ENCODE assay signal across 8 mouse cellular contexts in the genomic region with DNA sequence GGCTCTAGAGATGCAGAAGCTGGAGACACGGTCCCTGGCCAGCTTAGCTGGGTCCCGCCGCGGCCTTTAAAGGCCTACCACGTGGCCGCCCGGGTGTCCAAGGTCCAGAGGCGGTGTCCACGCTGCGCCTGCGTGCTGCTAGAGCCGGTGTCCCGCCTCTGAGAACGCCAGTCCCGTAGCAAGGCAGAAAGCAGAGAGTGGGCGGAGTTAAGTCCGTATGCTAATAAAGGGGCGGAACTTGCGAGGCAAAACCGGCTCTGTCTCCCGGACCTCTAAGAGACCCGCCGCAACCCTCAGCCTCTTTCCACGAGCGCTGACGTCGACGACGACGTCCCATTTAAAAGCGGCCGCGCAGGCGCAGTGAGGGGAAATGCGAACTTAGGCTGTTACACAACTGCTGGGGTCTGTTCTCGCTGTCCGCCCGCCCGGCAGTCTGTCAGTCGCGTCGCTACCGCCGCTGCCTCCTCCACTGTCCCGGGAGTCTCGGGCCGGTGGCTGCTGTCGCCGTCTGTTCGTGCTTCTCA. TPM values are rescaled to one million over a fixed set of nuclear protein-coding genes. Genes with fewer than 3 reads are reported as not detected.
DNase-seq lines count a peak whose midpoint lies in the region; ATAC-seq and TF ChIP-seq lines count a peak whose summit lies in the region.

Gene Top1, plus strand, starts transcription at position 275 of the 524 bp plus-strand sequence.

- DNase-seq in ZHBTc4 (ENCODE audit: low read depth, low spot score) = peak; percentile 100
- DNase-seq in gastrocnemius, adult 2 months = peak; percentile 99
- DNase-seq in hindbrain, postnatal 0 days (ENCODE audit: low spot score) = peak; percentile 100
- DNase-seq in left cerebral cortex, adult 2 months (ENCODE audit: extremely low spot score in 1 of 2, low spot score in 2 of 2) = peak; percentile 98
- DNase-seq in right cerebral cortex, adult 2 months (ENCODE audit: low spot score in 2 of 2) = peak; percentile 96 to 98
- DNase-seq in urinary bladder, postnatal 14 days (ENCODE audit: low spot score) = peak; percentile 98

- intact Hi-C loops in gastrocnemius, adult 2 months (cut with DNase I) = loop anchor here (2.0 to 5.0 kb wide), 2 partner anchors 23 to 67 kb away; no protein-coding TSS in a partner anchor
- intact Hi-C loops in left cerebral cortex, adult 2 months (cut with DNase I) = loop anchor here (5.0 kb wide), 1 partner anchor 227 kb away; the partner anchor contains the start of gene Zhx3

- no peaks in the 10 kb centered on the region for H3K9me3 ChIP-seq in hindbrain, postnatal 0 days (ENCODE audit: low read length)

- TF ChIP-seq CTCF in gastrocnemius, adult 2 months (IDR thresholded peaks at IDR 0.05) = no peak
- TF ChIP-seq CTCF in hindbrain, postnatal 0 days (IDR thresholded peaks at IDR 0.05; ENCODE audit: low read depth) = no peak
- TF ChIP-seq CTCF in left cerebral cortex, adult 2 months (IDR thresholded peaks at IDR 0.05) = no peak

- H3K36me3 ChIP-seq in hindbrain, postnatal 0 days (ENCODE audit: insufficient read depth, low read length) = no peaks in the 10 kb centered on the region

- H3K27me3 ChIP-seq in hindbrain, postnatal 0 days (ENCODE audit: insufficient read depth, low read length) = no peaks in the 10 kb centered on the region

- WGBS in hindbrain, postnatal 0 days = under 1% methylated on average over 50 of the region's 50 CpGs

- peak within 1 kb of the TSS; percentile 64 for H3K4me2 ChIP-seq in hindbrain, postnatal 0 days (ENCODE audit: low read depth, low read length)

- peak within 1 kb of the TSS; percentile 94 for H3K4me3 ChIP-seq in gastrocnemius, adult 2 months
- H3K4me3 ChIP-seq in hindbrain, postnatal 0 days (ENCODE audit: low read length) = peak within 1 kb of the TSS; percentile 100
- peak within 1 kb of the TSS; percentile 99 for H3K4me3 ChIP-seq in left cerebral cortex, adult 2 months

- peaks cover 17% of the 10 kb centered on the region for H3K4me1 ChIP-seq in hindbrain, postnatal 0 days (ENCODE audit: insufficient read depth, low read length)

- peak; percentile 95 for ATAC-seq in common myeloid progenitor, adult 5-6 weeks (replicated peaks; ENCODE audit: low read depth, poor library complexity, severe bottlenecking)
- peak; percentile 99 for ATAC-seq in hindbrain, postnatal 0 days
- ATAC-seq in megakaryocyte, adult 5-6 weeks (ENCODE audit: poor library complexity, severe bottlenecking) = peak; percentile 90

- peak within 1 kb of the TSS; percentile 99 for H3K27ac ChIP-seq in gastrocnemius, adult 2 months
- peak within 1 kb of the TSS; percentile 94 for H3K27ac ChIP-seq in hindbrain, postnatal 0 days
- peak within 1 kb of the TSS; percentile 98 for H3K27ac ChIP-seq in left cerebral cortex, adult 2 months

- peak within 1 kb of the TSS; percentile 93 for H3K9ac ChIP-seq in hindbrain, postnatal 0 days (replicated peaks; ENCODE audit: low read length)

RNA-seq across cellular contexts. Expression of gene Top1, which starts in this region (rescaled TPM):
- 160 and 201 TPM in 2 replicates for total RNA-seq in common myeloid progenitor, adult 5-6 weeks (2017)
- 10 to 100 TPM; 39.5 to 53.2 TPM for total RNA-seq in gastrocnemius, adult 2 months (2021)
- total RNA-seq in hindbrain, postnatal 0 days (2014; rRNA removed) = 22.2 and 28.8 TPM in 2 replicates
- 44.9 and 50.7 TPM in 2 replicates for polyA plus RNA-seq in hindbrain, postnatal 0 days (2015; fragmentation: Nextera tagmentation; extraction: Ambion mirVana)
- total RNA-seq in left cerebral cortex, adult 2 months (2021) = 10 to 100 TPM; 80.4 to 85.3 TPM
- total RNA-seq in megakaryocyte, adult 5-6 weeks (2015) = 70.9 and 75.9 TPM in 2 replicates
- total RNA-seq in megakaryocyte, adult 5-6 weeks (2017) = 99.2 and 125 TPM in 2 replicates

Comparison
In these comparisons a context has a peak if more than half of its experiments do, and no peak if none do; other contexts are left out.
1. Peak in every context shown above with its lines: DNase-seq, ATAC-seq, H3K4me3 ChIP-seq and H3K27ac ChIP-seq.